Mouse (Mus musculus): ENCODE data around the gene Atp5mpl.

DNA sequence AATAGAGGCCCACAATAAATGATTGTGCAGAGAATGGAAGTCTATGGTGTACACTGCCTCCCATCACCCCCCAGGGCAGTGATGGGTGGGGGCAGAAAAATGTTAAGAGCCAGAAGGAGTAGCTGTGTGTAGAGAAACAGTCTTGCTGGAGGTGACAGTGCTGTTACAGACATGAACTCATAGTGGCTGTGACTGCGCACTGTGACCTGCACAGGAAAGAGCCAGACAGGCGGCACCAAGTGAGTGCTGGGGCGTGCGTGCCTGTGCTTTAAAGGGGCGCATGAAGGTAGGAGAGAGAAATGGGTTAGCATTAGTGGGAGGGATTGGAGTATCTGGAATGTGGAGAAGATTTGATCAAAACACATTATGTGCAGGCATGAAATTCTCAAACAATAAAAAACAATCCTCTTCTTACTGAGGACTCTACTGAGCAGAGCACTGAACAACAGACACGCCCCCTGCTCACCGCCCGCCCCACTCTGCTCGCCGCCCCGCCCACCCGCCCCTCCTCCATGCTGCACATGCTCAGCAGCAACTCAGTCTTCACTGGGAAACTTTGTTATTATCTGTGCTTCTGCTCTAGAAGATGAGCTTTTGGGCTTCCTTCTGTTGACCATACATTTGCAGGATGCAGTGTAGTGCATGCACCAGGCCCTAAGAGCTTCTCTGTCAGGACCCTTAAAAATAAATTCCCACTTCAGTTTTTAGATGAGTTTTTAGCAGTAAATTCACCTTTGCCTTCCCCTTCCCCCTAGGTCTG lies 45.9 kb upstream of the Atp5mpl start:
- TF ChIP-seq POLR2A (IDR thresholded peaks at IDR 0.05; ENCODE audit: insufficient read depth, low read length) = no peak
- no peak for TF ChIP-seq CTCF (IDR thresholded peaks at IDR 0.05; ENCODE audit: low read depth, low read length)
